8 mouse cellular contexts compared by ENCODE assay signal in the genomic region with DNA sequence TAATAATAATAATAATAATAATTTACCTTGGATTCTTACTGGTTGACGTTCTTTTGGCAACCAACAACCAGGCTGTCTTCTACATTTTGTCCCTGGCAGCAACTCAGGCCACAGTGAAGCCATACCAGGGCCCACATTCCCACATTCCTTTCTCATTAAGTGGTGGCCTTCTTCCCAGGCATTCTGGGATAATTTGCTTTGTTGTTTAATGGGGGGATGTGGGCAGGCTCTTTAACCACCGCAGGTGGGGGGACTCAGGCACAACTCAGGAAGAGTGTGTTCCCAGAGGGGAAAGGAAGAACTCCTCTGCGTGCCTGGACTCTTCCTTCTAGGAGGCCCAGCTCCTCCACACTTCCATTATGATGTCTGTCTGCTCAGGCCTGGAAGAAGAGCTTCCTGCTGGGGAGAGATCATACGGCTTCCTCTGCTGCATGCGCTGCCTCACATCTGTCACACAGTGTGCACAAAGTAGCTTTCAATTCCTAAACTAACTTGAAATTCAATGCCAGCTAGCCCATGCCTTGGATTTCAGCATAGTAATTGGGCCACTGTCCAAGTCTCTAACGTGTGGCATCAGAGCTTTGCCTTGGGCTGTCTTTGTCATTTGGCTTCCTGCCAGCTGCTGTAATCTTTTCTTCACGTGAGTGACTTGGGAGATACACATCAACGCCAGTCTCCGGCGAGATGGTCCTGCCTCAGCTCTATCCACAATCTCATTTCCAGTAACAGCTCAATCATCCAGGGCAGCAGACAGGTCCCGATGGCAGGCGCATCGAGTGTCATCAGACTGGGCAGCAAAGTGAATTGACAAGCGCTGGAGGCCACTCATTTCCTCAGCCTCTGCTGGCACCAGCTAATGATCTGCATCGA. TPM values are rescaled to one million over a fixed set of nuclear protein-coding genes. Genes with fewer than 3 reads are reported as not detected.
DNase-seq lines count a peak whose midpoint lies in the region; ATAC-seq and TF ChIP-seq lines count a peak whose summit lies in the region.

No protein-coding gene starts in this region.

- ATAC-seq in lung, embryonic 16.5 days (ENCODE audit: low read depth), result peak; percentile 28; the same call in 1 of the 2 replicates
- no peak for ATAC-seq in forebrain, postnatal 0 days
- ATAC-seq in midbrain, embryonic 16.5 days, result peak; percentile 80

- TF ChIP-seq CTCF in forebrain, postnatal 0 days (IDR thresholded peaks at IDR 0.05; ENCODE audit: low read depth), result no peak
- TF ChIP-seq CTCF in kidney, adult 2 months (conservative IDR thresholded peaks at IDR 0.05; ENCODE audit: insufficient read depth, insufficient read length, low read depth, low read length), result no peak

- no peak for DNase-seq in lung, postnatal 25 days (ENCODE audit: low spot score)
- peak; percentile 58 for DNase-seq in adipocyte (ENCODE audit: low spot score)
- peak; percentile 3 for DNase-seq in forebrain, postnatal 0 days
- DNase-seq in embryo, embryonic 10 days (ENCODE audit: low spot score), result no peak
- no peak for DNase-seq in frontal cortex, adult 2 months (ENCODE audit: extremely low spot score in 1 of 2, low spot score in 1 of 2)
- DNase-seq in kidney, adult 2 months, result no peak

- no peaks in the 10 kb centered on the region for H3K9me3 ChIP-seq in lung, embryonic 16.5 days (ENCODE audit: control insufficient read depth, low read length)
- no peaks in the 10 kb centered on the region for H3K9me3 ChIP-seq in forebrain, postnatal 0 days (ENCODE audit: low read length)
- H3K9me3 ChIP-seq in midbrain, embryonic 16.5 days (replicated peaks; ENCODE audit: control insufficient read depth, low read length, poor library complexity, severe bottlenecking), result no peaks in the 10 kb centered on the region

- H3K9ac ChIP-seq in lung, embryonic 16.5 days (ENCODE audit: low read length), result no peak overlapping the region
- no peak overlapping the region for H3K9ac ChIP-seq in forebrain, postnatal 0 days
- H3K9ac ChIP-seq in midbrain, embryonic 16.5 days (ENCODE audit: low read depth, low read length), result no peak overlapping the region

- no peak overlapping the region for H3K27ac ChIP-seq in lung, embryonic 16.5 days (ENCODE audit: low read length)
- H3K27ac ChIP-seq in forebrain, postnatal 0 days (ENCODE audit: low read depth, low read length), result no peak overlapping the region
- H3K27ac ChIP-seq in midbrain, embryonic 16.5 days (ENCODE audit: low read length), result 0 out of 2 replicates have a peak overlapping the region, but pooled peaks have one; percentile 24
- H3K27ac ChIP-seq in kidney, adult 2 months (ENCODE audit: insufficient read depth, low read depth, low read length), result no peak overlapping the region

- H3K4me2 ChIP-seq in lung, embryonic 16.5 days (ENCODE audit: low read depth, low read length), result no peak overlapping the region
- H3K4me2 ChIP-seq in forebrain, postnatal 0 days (ENCODE audit: low read depth), result no peak overlapping the region
- H3K4me2 ChIP-seq in midbrain, embryonic 16.5 days (ENCODE audit: low read length), result no peak overlapping the region

- H3K4me1 ChIP-seq in lung, embryonic 16.5 days (replicated peaks; ENCODE audit: control insufficient read depth, insufficient read depth, low read length), result no peaks in the 10 kb centered on the region
- no peaks in the 10 kb centered on the region for H3K4me1 ChIP-seq in forebrain, postnatal 0 days (ENCODE audit: insufficient read depth)
- H3K4me1 ChIP-seq in midbrain, embryonic 16.5 days (ENCODE audit: control insufficient read depth, insufficient read depth, low read length), result no peaks in the 10 kb centered on the region
- H3K4me1 ChIP-seq in kidney, adult 2 months (ENCODE audit: control insufficient read depth, insufficient read depth, low read length), result no peaks in the 10 kb centered on the region

- 42% methylated on average over 15 of the region's 15 CpGs for WGBS in lung, embryonic 16.5 days
- WGBS in forebrain, postnatal 0 days, result 35% methylated on average over 15 of the region's 15 CpGs
- 46% methylated on average over 15 of the region's 15 CpGs for WGBS in midbrain, embryonic 16.5 days
- 46% methylated on average over 15 of the region's 15 CpGs for WGBS in kidney, adult 2 months

- no peak for TF ChIP-seq POLR2A in kidney, adult 2 months (IDR thresholded peaks at IDR 0.05; ENCODE audit: low read depth, low read length)

- no peaks in the 10 kb centered on the region for H3K27me3 ChIP-seq in lung, embryonic 16.5 days (ENCODE audit: control insufficient read depth, insufficient read depth, low read depth, low read length)
- H3K27me3 ChIP-seq in forebrain, postnatal 0 days (ENCODE audit: insufficient read depth, low read length), result no peaks in the 10 kb centered on the region
- H3K27me3 ChIP-seq in midbrain, embryonic 16.5 days (ENCODE audit: control insufficient read depth, insufficient read depth, low read depth, low read length), result no peaks in the 10 kb centered on the region
- H3K27me3 ChIP-seq in kidney, adult 2 months (replicated peaks; ENCODE audit: control insufficient read depth, insufficient read depth, low read length), result no peaks in the 10 kb centered on the region

- H3K4me3 ChIP-seq in lung, embryonic 16.5 days (ENCODE audit: low read length), result no peak overlapping the region
- H3K4me3 ChIP-seq in forebrain, postnatal 0 days (ENCODE audit: low read depth, low read length), result no peak overlapping the region
- no peak overlapping the region for H3K4me3 ChIP-seq in midbrain, embryonic 16.5 days (ENCODE audit: low read depth, low read length)
- no peak overlapping the region for H3K4me3 ChIP-seq in kidney, adult 2 months (ENCODE audit: insufficient read depth, low read depth, low read length)

- H3K36me3 ChIP-seq in lung, embryonic 16.5 days (ENCODE audit: control insufficient read depth, insufficient read depth, low read length), result no peaks in the 10 kb centered on the region
- H3K36me3 ChIP-seq in forebrain, postnatal 0 days (ENCODE audit: insufficient read depth), result no peaks in the 10 kb centered on the region
- H3K36me3 ChIP-seq in midbrain, embryonic 16.5 days (ENCODE audit: control insufficient read depth, insufficient read depth, low read length), result no peaks in the 10 kb centered on the region
- no peaks in the 10 kb centered on the region for H3K36me3 ChIP-seq in kidney, adult 2 months (ENCODE audit: control insufficient read depth, insufficient read depth, low read length)

RNA-seq across cellular contexts. Expression of gene Aff3, which starts 31.3 kb away (rescaled TPM):
- polyA plus RNA-seq in lung, embryonic 16.5 days (2015; fragmentation: Nextera tagmentation; extraction: Ambion mirVana), result 2.4 and 2.6 TPM in 2 replicates
- total RNA-seq in forebrain, postnatal 0 days (2014; rRNA removed), result 85.1 and 102 TPM in 2 replicates
- 20.6 and 21.8 TPM in 2 replicates for polyA plus RNA-seq in forebrain, postnatal 0 days (2015; fragmentation: Nextera tagmentation; extraction: Ambion mirVana)
- 9.6 and 13.1 TPM in 2 replicates for polyA plus RNA-seq in midbrain, embryonic 16.5 days (2015; fragmentation: Nextera tagmentation; extraction: Ambion mirVana)
- 28.3 and 32.1 TPM in 2 replicates for polyA plus RNA-seq in frontal cortex, adult 2 months (2012; rRNA removed)
- polyA plus RNA-seq in kidney, adult 2 months (2012; rRNA removed), result 1.5 and 2.2 TPM in 2 replicates

Comparison
In these comparisons a context has a peak if more than half of its experiments do, and no peak if none do; other contexts are left out.
1. DNase-seq: peak in adipocyte (single experiment) and forebrain, postnatal 0 days (single experiment); none in lung, postnatal 25 days (single experiment), embryo, embryonic 10 days (single experiment), frontal cortex, adult 2 months (0 of 2) and kidney, adult 2 months (single experiment).